Mouse (Mus musculus): ENCODE measurements at regions not wholly inside any gene's neighbourhood (a gene's known extent, or its start where the extent isn't known, plus 50 kb on each side); places are given as distances from the start of the nearest gene placed in this dataset.

DNA sequence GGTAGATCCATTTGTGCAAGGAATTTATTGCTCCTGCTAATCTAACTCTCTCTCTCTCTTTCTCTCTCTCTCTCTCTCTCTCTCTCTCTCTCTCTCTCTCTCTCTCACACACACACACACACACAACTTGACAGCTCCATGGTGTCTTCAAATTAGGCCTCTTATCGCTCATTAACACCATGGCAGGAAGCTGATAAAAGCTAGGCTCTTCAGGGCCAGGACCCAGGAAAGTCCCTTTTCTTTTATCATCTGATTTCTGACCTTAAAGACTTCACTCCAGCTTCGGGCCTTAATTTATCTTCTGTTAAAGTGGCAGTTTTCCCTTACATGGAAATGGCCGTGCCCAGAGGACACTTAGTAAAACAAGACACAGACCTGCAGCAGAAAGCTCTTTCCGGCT lies 178.4 kb upstream of the Bmp2 start:
- no peak for DNase-seq

DNA sequence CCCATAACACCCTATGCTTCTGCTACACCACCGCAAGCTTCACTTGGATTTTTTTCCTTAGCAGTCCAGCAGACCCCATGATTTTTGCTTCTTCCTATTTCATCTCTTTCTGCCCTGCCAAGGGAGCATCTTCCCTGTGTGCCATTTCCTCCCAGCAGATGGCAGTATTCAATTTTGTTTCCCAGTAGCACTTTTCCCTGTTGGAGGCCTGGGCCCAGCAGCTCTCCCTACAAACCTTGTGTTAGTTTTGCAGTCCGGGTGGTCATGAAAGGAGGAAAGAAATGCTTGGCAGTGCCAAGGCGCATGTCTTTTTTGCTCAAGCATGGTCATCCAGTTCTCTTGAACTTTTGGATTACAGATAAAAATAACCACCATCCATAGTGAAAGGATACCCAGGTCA lies 170.9 kb upstream of the Bmp2 start:
- DNase-seq, result no peak

DNA sequence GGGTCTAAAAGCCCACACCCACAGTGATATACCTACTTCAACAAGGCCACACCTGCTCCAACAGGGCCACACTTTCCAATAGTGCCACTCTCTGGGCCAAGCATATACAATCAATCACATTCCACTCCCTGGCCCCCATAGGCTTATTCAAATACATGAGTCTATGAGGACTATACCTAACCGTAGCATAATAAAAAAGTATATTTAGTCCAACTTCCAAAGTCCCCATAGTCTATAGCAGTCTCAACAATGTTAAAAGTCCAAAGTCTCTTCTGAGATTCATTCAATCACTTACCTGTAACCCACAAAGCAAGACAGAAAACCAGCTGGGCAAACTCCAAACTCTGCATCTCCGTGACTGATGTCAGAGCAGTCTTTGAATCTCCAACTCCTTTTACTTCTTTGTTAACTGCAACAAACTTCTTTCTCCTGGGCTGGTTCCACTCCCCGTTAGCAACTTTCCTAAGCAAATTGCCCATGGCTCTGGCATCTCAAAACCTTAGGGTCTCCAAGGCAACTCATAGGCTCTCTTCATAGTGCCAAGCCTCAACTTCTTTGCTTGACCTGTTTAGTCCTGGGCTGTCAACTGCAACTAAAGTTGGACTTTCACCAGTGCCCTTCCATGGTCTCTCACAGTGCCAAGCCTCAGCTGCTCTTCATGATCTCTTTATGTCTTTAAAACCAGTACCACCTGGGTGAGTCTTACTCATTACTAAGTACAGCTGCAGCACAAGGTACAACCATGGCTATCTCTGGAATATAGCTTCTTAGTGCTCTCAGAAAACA lies 168.6 kb upstream of the Bmp2 start:
- no peak for DNase-seq

DNA sequence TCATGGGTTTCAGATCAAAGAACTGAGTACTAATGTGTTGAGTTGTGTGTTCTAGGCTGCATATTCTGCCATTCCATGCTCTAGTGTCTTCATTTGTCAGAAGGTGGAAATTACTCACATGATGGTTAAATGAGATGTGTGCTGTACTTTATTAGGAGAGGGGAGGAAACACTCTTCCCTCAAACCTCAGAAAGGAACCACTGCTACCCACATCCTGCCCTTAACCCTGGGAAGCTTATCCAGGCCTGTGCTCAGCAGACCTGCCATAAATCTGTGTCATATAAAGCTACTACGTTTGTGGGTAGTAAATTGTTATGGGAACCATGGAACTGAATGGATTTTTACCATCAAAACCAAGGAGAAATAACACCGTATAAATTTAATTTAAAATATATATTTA lies 166.7 kb upstream of the Bmp2 start:
- DNase-seq, result no peak

DNA sequence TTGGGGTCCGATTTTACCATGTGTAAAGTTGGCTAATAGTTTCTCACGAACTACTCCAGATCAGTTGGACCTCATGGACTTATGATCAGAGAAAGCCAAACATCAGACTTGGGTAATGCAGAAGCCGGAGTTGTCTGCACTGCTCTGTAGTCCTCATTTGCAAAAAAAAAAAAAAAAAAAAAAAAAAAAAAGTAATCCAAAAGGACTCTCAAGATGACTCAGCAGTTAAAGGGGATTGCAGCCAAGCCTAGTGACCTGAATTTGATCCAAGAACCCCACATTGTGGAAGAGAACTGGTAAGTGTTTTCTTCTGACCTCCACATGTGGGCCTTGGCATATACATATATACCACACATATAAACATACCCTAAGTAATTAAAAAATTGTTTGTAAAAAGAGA lies 164.6 kb upstream of the Bmp2 start:
- DNase-seq, result no peak

DNA sequence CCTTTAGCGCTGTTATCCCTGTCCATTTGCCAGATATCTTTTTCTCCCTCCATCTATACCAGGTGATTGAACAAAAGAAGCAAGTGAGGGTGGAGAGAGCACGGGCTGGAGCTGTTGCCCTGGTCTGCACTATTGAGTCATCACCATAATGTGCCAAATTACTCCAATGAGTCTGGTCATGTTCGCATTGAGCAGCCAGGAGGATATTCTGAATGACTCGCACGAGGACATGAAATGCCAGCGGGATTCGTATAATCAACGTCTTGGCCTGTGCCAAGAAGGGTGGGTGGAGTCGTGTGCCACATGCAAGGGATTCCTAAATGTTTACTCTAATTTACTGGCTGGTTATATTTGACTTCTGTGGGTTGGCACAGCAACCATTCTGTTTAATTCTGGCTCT lies 159.7 kb upstream of the Bmp2 start:
- DNase-seq, result no peak

DNA sequence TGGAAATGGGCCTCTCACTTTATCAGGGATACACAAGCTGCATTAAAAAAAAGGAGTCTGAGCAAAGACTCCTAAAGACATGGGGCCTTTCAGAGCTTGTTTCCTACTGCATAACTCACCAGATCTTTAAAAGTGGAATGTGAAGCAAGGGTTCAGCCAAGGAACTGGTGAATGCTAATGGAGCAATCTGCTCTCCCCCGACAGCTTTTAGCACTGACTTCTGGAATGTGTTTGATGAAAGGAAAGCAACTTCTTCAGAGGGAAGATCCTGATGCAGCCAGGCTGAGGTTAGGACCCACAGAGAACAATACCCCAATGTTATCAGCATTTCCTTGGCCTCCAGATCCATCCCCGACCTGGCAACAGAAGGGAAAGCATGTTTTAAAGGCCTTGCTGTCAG lies 154.4 kb upstream of the Bmp2 start:
- DNase-seq, result no peak

DNA sequence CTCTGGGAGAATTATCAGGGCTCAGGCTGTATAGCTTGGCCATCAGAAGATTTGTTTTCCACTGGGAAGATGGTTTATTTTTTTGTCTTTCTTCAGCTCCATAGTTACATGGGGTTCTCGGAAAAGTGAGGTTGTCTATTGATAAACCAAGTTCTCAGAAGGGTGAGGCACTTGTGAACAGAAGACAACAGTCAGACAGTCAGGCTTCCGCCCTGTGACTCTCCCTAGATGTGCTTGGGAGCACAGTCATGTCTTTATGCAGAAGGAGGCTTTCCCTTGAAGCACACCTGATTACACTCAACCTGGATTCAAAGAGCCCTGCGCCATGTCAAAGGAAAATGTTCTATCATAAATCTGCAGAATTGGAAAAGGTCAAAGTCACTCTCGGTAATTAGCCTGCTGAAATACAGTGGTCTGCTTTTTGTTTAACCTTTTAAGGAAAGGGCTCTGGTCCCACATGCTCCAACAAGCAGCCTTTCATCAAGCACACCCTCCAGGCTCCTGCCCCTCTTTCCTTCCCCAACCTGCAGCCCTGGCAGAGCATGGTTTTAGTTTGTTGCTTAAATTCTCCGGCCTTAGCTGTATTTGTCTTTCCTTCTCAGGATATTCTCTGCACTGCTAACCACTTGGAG lies 152.8 kb upstream of the Bmp2 start:
- DNase-seq, result no peak

DNA sequence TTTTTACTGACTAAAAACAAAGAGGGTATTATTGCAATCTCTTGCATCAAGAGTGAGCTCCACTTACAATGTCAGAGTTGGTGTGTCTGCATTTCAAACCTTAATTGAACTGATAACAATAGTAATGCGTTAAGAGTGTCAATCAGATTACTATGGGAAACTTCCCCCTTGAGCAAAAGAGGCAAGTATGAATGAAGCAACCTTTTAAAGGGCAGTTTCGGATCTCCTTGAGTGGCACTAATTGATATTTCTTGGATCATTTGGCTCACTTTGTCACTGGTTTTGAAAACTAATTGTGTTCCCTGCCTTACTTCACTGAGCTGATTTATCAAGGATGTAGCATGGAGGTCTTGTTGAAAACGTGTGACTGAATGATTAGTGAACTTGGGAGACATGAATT lies 151.0 kb upstream of the Bmp2 start:
- DNase-seq, result no peak

DNA sequence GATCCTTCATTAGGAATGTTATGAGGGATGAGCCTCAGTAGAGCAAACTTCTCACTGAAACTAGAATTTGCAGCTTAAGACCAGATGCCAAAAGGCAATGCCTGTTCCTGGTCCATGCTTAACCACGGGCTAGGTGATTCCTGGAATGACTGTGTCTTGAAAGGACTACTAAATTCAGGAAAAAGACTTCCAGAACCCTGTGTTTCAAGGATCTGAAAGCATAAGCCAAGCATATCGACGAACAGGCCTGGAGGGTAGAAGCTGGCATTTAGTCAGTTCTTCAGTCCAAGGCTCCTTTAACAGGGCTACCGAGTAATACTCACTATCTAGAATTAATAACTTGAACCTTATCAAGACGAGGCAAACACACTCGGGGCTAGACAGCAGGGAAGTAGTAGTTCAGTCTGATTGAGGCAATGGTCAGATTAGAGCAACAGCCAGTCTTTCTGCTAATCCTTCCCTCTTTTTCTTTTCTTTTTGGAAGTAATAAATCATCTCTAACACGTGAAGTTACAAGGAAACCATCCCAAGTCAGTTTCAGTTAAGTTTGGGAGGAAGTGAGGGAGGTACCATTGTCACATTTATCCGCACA lies 134.9 kb upstream of the Bmp2 start:
- no peak for DNase-seq

DNA sequence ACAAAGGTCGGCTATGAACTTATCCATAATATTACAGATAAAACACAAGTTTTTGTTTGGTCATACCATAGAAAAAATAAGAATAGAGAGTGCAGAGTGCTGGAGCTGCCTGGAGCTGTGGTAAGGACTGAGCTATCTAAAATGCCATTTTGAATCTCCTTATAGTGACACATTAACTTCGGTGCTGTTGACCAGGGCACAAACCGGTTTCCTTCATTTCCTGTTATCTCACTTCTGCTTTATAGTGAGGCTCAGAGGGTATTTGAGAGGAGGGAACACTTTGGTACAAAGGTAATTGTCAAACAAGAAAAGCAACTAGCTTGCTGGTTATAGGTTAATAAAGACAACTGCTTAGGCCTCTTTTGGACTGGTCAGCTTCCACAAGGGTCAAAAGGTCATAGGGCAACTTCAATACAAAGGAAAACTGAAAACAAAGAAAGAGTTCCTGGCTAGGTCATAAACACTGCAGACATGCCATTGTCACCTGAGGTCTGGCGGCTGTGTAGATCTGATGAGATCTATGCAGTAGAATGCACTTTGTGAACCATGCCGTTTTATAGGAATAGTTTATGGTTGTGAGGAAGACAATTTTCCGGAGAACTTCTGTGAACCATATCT lies 132.2 kb upstream of the Bmp2 start:
- no peak for DNase-seq

DNA sequence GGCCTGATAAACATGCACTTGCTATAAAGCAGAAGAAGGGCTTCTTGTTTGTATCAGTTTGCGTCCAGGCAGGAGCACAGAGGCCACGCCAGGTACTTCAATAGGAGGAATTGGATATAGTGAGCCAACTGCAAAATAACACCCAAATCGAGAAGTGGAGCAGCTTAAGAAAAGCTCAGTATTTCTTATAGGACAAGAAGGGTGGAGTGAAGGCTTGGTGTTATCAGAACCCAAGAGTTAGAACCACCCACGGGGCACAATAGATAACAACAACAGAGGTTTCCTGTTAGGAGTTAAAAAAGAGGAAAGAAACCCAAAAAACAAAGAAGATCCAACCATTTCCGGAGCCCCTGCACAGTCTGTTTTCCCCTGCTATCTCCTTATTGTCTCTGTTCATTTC lies 126.4 kb upstream of the Bmp2 start:
- DNase-seq, result no peak

DNA sequence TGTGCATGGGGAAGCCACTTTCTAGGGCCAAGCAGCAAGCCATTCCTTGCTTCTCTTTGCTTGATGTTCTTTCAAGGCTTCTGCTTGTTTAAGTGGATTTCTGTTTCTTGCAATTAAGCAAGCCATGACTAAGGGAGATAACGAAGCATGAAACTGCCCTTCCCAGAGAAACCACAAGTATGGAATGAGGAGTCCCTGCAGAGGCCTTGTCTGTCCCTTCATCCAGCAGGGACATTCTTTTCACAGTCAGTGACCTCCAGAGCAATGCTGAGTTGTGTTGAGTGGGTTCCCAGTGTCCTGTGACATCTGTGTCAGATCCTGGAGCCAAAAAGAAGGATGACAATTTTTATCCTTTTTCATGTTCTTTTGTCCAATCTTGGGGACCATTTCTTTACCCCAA lies 124.9 kb upstream of the Bmp2 start:
- DNase-seq, result no peak

DNA sequence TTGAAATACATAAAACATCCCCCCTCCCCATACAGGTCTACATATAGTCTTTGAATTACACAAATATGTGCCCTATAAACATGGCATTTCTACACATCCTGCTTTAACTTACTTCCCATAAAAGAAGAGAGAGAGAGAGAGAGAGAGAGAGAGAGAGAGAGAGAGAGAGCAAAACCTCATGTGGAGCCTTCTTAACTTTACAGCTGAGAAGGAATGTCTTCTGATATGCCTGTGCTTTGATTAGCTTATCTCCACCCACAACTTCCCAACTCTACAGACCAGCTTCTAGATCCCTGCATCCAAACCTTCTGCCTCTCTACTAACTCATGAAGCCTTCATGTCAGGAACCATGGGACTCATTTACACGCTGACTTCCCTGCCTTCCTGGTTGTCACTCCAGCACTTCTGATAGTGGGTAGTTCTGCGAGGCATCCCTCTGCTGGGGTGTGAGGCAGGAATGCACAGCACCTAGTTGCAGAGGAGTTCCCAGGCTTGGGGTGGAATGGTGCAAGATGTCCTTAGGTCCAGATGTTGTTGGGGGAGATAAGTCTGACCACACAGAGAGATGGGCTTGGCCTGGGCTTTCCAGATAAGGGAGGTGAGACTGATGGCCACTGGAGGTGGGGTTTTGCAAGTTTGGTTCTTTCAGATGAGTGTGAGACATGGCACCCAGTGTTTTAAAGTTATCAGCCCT lies 122.4 kb upstream of the Bmp2 start:
- DNase-seq, result no peak

DNA sequence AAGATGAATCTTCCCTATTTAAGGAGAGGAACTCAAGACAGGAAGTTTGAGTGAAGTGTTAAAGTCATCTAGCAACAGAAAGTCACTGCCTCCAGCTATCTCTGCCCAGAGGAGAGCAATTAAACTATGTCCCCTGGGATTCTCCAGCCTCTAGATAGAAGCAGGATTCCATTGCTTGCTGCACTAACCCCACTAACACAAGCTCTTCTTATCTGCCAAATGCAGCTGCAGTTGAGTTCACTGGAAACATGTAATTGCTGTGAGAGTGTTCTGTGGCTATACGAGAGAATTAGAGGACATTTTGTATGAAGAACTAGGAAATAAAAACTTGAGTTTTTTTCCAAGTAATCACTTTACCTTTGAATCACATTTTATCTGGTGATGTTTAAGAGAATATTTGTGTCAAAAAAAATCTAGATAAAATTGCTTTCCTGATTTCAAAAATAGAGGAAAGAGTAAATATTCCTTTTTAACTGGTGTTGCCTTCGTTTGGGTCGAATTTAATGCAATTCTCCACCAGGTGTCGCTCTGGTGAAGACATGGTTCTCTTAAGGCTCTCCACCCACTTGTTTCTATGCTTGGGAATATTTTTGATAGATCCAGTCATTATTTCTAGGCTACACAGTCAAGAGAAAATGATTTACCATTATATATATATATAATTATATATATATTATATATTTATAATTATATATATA lies 121.1 kb upstream of the Bmp2 start:
- no peak for DNase-seq

DNA sequence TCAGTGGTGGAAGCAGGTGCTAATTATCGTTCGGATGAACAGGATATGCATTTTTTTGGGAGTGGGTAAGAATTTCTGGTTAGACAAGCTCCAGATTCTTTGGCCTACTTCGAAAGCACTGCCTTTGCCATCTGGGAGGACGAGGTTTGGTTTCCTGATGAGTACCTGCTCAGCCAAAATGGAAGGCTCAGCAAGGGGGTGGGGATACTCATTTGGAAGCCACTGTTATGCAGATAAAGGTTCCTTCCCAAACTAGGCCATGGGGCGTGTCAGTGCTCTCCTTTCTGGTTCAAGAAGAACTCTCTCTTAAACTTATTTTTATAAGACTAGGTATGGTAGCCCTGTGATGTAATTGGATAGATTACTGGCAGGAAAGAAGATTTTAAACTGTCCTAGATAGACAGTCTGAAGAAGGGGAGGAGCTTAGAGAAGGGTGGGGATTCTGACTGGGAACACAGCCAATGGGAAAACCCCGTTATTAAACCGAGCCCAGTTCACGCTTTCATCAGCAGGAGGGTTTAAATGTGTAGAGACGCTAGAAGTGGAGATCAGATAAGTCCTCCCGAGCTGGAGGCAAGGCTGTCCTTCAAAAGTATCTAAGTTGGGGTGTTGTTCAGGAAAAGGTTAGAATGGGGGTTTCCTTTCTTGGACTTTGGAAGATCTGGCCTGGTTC lies 119.7 kb upstream of the Bmp2 start:
- DNase-seq, result no peak

DNA sequence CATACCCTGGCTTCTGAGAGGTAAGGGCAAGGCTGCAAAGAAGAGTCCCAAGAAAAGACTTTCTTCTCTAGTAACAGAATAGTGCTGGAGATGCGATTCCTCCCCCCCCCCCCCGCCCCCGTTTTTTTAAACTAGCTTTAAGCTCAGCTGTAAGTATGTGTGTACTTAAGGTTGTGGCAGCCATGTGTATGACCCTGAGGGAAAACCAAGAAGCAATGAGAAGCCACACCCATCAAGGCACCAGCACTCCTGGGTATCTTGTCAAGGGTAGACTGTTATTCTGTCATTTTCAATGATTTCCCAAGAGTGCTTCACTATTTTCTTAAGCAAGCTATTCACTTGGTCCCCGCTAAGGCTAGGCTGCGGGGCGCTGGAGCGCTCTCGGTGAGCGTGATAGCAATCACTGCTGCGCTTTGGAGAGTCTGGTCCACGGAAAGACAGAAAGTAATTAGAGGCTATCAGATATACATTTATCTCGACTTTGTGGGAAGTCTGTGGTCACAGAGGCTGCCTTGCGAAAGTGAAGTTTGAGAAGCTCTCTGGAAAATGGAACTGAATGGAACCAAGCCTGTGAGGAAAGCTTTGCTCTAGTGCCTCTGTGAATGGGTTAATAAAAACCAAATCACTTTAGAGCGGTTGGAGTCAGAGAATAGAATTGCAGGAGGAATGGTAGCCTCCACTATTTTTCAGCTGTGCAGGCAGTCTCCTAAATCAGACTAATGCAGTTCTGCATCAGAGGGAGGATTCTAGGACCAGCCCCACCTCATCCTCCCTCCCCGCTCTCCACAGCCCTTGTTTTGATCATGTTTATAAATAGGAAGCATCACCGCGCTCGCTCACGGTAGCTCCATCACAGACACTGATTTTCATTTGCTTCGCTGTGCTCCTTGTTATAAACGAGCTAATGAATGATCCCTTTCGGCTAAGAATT lies 114.8 kb upstream of the Bmp2 start:
- no peak for DNase-seq

DNA sequence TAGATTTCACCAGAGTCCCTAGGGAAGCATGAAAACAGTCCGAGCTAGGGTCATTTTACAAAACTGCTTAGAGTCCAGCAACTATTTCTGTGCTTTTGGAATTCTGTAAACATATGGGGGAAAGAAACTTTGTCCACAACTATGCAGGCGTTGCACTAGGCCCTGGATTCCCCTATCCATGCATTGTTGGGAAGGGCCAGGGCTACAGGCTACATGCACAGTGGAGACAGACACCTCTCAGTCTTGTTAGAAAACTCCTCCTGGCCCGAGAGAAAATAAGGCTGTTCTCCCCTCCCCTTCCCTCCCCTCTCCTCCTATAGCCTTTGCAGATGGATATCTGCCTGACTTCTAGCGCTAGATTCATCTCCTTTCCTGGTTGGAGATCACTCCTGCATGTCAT lies 113.9 kb upstream of the Bmp2 start:
- no peak for DNase-seq

DNA sequence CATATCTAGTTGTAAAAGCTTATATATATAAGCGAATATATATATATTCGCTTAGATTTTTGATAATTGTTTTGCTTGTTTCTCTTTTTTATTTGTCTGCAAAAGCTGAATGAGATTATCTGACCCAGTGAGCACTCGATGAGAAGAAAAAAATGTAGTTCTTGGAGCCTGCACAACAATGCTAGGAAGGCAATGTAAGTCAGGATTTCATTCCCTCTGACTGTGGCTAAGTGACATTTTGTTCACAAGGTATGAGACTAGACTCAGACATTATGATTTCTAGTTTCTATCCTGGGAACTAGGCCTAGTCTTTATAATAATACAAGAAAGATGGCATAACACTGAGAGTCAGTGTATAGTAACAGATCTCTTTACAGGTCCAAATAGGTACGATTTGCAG lies 108.9 kb upstream of the Bmp2 start:
- DNase-seq, result no peak

DNA sequence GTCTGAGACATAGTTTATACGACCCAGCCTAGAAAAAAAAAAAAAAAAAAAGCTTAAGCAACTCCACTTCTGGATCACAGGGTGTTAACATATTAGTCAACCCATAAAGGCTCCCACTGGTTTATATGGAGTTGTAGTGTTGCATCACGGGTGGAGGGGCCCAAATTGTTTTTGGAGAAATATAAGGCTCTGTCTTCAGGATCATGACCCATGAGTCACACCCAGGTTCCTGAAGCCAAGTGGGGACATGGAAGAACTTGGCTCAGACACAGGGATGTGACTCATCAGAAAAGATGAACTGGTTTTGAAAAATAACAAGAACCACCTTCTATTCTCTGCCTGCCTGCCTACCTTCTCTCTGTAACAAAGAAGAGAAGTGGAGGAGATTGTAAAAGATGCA lies 108.5 kb upstream of the Bmp2 start:
- DNase-seq, result no peak

DNA sequence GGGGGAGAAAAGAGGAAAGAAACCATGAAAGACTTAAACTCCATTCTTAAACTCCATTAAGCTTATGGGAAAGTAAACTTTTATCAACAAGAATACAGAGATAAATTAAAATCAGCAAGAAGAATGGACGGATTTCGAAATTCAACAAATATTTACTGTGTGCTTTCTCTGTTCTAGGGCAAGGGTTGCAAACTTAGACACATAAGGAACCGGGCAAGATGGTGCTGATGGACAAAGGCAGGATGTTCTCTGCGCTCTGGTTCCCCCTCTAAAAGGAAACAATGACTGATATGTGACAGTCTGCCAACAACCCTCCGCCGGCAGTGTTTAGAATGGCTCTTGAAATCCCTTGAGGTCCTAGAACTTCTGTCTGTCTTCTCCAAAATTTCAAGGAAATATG lies 99.0 kb upstream of the Bmp2 start:
- DNase-seq, result no peak

Data from cerebellum, adult 11-12 months (tissue).